In the genomic region with DNA sequence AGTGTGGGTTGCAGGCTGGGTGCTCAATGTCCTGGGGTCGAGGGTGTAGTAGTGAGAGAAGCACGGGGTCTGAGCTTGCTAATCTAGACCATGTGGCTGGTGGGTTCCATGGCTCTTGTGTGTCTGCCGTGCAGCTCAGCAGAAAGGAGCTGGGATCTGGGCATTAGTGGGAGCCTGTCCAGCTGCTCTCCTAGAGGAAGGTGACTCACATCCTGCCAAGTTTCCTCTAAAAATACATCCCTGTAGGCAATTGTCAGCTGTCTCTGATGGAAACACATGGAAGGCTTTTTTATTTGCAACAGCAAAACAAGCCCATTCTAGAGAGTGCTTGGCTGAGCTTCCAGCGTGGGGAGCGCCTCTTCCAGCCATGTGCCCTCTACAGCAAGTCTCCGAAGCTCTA, we compare ENCODE assay signal across 40 mouse cellular contexts. TPM values are rescaled to one million over a fixed set of nuclear protein-coding genes. Genes with fewer than 3 reads are reported as not detected.
"Had no signal": no experiment of that assay in that cellular context is flagged by ENCODE, and none has a peak within 500 bp of the region (broad histone marks: within the 10 kb centered on the region; RNA-seq: fewer than 3 reads in every experiment).

No protein-coding gene starts in this region.

RNA-seq across cellular contexts. Expression of a gene that starts 19.7 kb away (rescaled TPM):
- total RNA-seq: hematopoietic stem cell, adult 5-6 weeks had no signal
- polyA plus RNA-seq: inflammation-experienced regulatory T-cells, adult 6 months had no signal

RNA-seq across cellular contexts. Expression of a gene that starts 44.5 kb away (rescaled TPM):
- total RNA-seq: heart, postnatal 25 days; heart, postnatal 4 days; hematopoietic stem cell, adult 5-6 weeks had no signal
- polyA plus RNA-seq: inflammation-experienced regulatory T-cells, adult 6 months; kidney, adult 2 months; large intestine, adult 2 months had no signal

RNA-seq across cellular contexts. Expression of a gene that starts 58.5 kb away (rescaled TPM):
- total RNA-seq: heart, postnatal 10 days; heart, postnatal 14 days; heart, postnatal 25 days; heart, postnatal 36 days; heart, postnatal 4 days; hematopoietic stem cell, adult 5-6 weeks; hindbrain, postnatal 0 days; layer of hippocampus, adult 18-20 months; layer of hippocampus, adult 2 months; layer of hippocampus, adult 8-10 months; layer of hippocampus, postnatal 10 days; layer of hippocampus, postnatal 14 days; layer of hippocampus, postnatal 25 days; layer of hippocampus, postnatal 36 days; left cerebral cortex, adult 18-20 months; left cerebral cortex, adult 2 months; left cerebral cortex, adult 8-10 months had no signal
- polyA plus RNA-seq: heart, embryonic 10.5 days; heart, embryonic 11.5 days; heart, embryonic 12.5 days; heart, embryonic 13.5 days; heart, embryonic 14.5 days; hindbrain, embryonic 10.5 days; hindbrain, embryonic 11.5 days; hindbrain, embryonic 12.5 days; hindbrain, embryonic 13.5 days; hindbrain, embryonic 14.5 days; hindbrain, embryonic 15.5 days; hindbrain, embryonic 16.5 days; hindbrain, postnatal 0 days; intestine, embryonic 14.5 days; intestine, embryonic 15.5 days; intestine, embryonic 16.5 days; intestine, postnatal 0 days; kidney, adult 2 months; kidney, embryonic 14.5 days; kidney, embryonic 15.5 days; kidney, embryonic 16.5 days; kidney, postnatal 0 days; large intestine, adult 2 months had no signal

RNA-seq across cellular contexts. Expression of a gene that starts 59.3 kb away (rescaled TPM):
- total RNA-seq: heart, postnatal 10 days; heart, postnatal 14 days; heart, postnatal 25 days; heart, postnatal 36 days; heart, postnatal 4 days; hematopoietic stem cell, adult 5-6 weeks; hindbrain, postnatal 0 days; layer of hippocampus, adult 18-20 months; layer of hippocampus, adult 2 months; layer of hippocampus, adult 8-10 months; layer of hippocampus, postnatal 10 days; layer of hippocampus, postnatal 14 days; layer of hippocampus, postnatal 25 days; layer of hippocampus, postnatal 36 days; left cerebral cortex, adult 18-20 months; left cerebral cortex, adult 2 months; left cerebral cortex, adult 8-10 months had no signal
- polyA plus RNA-seq: heart, embryonic 10.5 days; heart, embryonic 11.5 days; heart, embryonic 12.5 days; heart, embryonic 13.5 days; heart, embryonic 14.5 days; hindbrain, embryonic 10.5 days; hindbrain, embryonic 11.5 days; hindbrain, embryonic 12.5 days; hindbrain, embryonic 13.5 days; hindbrain, embryonic 14.5 days; hindbrain, embryonic 15.5 days; hindbrain, embryonic 16.5 days; hindbrain, postnatal 0 days; inflammation-experienced regulatory T-cells, adult 6 months; intestine, embryonic 15.5 days; intestine, embryonic 16.5 days; kidney, embryonic 14.5 days; large intestine, adult 2 months had no signal
